Mouse (Mus musculus) cortical plate, adult 2 months (tissue): ENCODE results near the gene Tenm2.

ENCODE experiments used
- CTCF ChIP-seq: fragments of 200-500 bp; IDR thresholded peaks from 2 replicates; pipeline ENCODE4 v1.5.1; 2011; ENCODE audit warnings: mild to moderate bottlenecking, control low read depth, low read length; ENCODE audit not compliant: insufficient read depth; ENCODE audit errors: extremely low read depth
- POLR2A ChIP-seq: fragments of 200-500 bp; IDR thresholded peaks from 2 replicates; pipeline ENCODE4 v1.6.1; 2011; ENCODE audit warnings: mild to moderate bottlenecking, low read length, control low read depth; ENCODE audit not compliant: insufficient read depth; ENCODE audit errors: extremely low read depth

GRCm38 (mm10) chr11:36801683-36802082 is 434.1 kb downstream of the Tenm2 start:
- TF ChIP-seq POLR2A: no peak
- no peak for TF ChIP-seq CTCF
